Mouse (Mus musculus): ENCODE results near the gene Chst5.
A peak's percentile ranks its signal among the peaks of the same experiment; 100 is the strongest.

- TF ChIP-seq POLR2A (IDR thresholded peaks at IDR 0.05; ENCODE audit: low read depth, low read length) (no peak), CTCF (IDR thresholded peaks at IDR 0.05; ENCODE audit: extremely low read depth, insufficient read depth, insufficient read length, insufficient replicate concordance) (peak; percentile 24; the same call in 1 of the 2 replicates)
Observed at GRCm38 (mm10) chr8:111923383-111923804, 13.1 kb upstream of the Chst5 start.
